Mouse (Mus musculus): ENCODE results near the gene Cln3.

GRCm38 (mm10) chr7:126594862-126595561, 9.4 kb upstream of the Cln3 start, which contains the start of gene Il27:
- TF ChIP-seq CTCF (IDR thresholded peaks at IDR 0.05; ENCODE audit: insufficient read depth, low read depth, low read length), result no peak
- TF ChIP-seq POLR2A (IDR thresholded peaks at IDR 0.05; ENCODE audit: insufficient read depth, low read depth, low read length), result no peak
